Mouse (Mus musculus) CD8-positive naive resting alpha-beta T cell, adult 57 days (primary cell): Measurements from ENCODE around the gene Espl1. TPM values are rescaled to one million over a fixed set of nuclear protein-coding genes. Genes with fewer than 3 reads are reported as not detected.

ENCODE experiments used
- total RNA-seq: library from RNA; stranded (reverse); gene quantifications from one replicate; pipeline ENCODE4 v1.2.4, GENCODE M21; 2023

Gene Espl1
- total RNA-seq, result 2.3 TPM

DNA sequence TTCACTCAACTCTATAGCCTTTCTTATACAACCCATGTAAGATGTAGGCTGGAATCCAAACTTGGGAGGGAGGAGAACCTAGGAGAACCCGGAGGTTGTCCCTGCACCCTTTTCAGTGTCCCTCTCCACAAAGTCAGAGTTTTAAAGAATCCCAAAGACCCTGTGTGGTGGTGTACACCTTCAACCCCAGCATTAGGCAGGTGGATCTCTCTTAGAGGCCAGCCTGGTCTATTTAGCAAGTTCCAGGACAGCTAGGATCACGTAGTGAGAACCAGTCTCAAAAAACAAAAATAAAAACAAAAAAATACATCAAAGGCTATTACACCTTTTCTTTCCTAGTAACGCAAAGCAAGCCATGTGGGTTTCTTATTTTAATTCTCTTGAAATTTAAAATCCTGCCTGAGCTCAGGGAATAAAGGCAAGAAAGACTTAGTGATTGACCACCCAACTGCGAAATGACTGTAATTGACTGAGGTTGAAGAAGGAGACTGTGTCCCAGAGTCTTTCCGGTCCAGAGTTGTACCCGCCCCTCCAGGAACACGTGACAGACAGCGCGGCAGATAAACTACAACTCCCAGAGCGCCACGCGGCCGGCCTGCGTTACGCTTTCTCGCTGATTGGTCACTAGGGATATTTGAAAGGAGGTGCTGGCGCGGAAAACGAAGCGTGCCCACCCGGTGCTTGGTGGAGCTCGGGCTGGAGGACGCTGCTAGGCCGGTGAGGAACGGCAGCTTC, at the start of gene Espl1:
TSS of gene Espl1 (plus strand) at position 634 of the 735 bp plus-strand sequence.

DNA sequence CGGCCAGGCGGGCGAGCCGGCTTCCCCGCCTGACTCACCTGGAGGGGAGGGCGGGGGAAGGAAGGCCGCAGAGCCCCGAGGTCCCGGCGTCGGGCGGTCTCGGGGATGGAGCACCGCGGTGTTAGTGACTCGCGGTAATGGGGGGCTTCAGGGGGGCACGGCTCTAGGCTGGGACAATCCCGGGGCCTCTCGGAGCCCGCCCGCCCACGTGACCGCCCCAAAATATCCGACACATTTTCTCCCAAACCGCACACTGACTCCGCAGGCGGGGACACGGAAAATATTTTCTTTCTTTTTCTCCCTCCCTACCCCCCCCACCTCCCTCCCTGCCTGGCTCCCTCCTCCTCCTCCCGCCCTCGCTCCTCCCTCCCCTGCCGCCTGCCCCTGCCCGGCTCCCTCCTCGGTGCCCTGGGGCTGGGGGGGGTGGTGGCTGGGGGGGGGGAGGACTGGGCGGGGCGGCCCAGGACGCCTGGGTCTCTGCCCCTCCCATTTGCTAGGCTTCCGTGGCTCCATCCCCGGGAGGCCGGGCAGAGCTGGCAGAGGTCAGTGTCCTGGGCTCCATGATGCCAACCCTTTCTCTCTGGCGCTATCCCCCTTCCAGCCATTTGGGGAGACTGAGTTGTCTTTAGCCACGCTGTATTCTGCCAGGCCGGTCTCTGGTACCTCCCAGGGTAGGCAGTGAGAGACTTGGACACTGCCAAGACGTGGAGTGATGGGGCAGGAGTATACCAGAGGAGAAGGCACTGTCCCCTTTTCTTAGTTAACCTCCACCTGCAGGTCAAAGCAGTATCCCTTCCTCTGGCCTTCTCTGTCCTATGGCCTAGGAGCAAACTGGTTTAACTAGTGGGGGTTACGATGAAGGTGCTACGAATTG, 38.6 kb upstream of the Espl1 start, which contains the start of gene Rarg:
TSS of gene Rarg (minus strand) at position 316 of the 874 bp plus-strand sequence.

DNA sequence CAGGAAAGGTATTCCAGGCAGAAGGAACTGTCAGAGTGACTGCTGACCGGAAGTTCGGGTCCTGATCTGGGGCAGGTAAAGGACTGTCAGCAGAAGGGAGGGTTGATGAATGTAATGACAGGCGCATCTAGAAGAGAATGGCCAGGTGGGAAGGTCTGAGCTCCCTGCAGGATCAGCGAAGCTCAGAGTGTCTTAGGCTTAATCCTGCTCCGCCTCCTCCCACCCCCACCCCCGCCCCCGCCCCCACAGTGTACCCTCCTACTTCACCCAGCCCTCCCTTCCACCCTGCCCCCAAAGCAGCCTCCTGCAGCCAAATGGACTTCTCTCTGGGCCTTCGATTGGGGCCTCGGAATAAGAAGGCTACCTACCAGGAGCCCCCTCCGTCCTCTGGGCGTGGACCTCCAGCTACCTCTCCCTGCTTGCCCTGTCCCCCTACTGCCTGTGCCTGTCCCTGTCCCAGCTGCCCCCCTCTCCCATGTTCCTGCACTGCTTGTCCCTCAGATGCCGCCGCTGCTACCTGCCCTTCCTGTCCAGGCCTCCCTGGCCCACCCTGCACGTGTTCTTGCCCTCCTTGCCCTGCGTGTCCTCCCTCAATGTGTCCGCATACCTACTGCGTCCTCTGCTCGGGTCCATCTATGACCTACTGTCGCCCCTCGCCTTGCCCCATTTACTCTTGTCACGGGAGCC, 25.6 kb upstream of the Espl1 start, which contains the start of gene Gm9918:
TSS of gene Gm9918 (plus strand) at position 290 of the 687 bp plus-strand sequence.

DNA sequence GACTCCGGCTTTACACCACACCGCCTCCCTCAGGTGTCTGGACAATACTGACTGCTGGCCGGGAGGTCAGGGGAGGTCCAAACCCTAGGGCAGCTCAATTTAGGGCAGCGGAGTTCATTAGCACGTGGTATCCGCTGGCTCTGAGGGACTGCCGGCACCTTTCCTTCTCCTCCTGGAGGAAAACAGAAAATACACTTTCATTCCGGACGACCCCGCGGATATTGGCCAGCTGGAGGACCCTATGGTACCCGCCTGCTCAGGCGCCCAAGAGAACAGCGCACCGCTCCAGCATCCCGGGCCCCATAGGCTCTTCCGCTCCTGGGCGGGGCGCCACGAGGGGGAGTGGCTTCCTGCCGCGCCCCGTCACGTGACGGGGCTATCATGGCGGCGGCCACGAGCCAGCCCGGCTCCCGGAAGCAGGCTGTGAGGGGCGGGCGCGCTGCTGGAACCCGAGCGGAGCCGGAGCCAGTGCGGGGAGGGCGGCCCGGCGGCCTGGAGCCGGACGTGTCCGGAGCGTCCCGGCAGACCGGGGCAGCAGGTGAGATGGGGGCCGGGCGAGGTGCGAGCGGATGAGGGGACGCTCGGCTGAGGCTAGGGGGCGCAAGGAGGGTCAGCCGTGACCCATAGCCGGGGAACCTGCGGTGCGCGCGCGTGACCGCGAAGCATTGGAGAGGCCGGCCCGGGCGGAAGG, 16.8 kb upstream of the Espl1 start, which contains the start of gene Mfsd5:
TSS of gene Mfsd5 (plus strand) at position 363 of the 691 bp plus-strand sequence.

DNA sequence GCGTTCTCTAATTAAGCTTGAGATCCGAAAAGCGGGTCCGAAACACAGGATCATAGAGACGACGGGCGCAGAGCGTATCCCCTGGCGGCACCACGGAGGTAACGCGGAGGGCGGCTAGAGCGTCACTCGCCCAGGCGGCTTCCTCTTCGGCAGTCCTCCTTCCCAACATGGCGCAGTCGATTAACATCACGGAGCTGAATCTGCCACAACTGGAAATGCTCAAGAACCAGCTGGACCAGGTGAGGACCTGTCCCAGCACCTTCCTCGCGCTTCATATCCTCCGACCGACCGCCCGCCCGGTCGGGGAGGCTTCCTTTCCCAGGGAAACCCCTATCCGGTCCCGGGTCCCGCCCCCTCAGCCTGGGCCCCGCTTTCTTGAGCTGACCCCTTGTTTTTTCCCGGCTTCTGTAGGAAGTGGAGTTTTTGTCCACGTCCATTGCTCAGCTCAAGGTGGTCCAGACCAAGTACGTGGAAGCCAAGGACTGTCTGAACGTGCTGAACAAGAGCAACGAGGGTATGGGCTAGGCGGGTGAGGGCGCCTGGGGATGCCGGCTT, 30.0 kb downstream of the Espl1 start, which contains the start of gene Pfdn5:
TSS of gene Pfdn5 (plus strand) at position 95 of the 555 bp plus-strand sequence.

DNA sequence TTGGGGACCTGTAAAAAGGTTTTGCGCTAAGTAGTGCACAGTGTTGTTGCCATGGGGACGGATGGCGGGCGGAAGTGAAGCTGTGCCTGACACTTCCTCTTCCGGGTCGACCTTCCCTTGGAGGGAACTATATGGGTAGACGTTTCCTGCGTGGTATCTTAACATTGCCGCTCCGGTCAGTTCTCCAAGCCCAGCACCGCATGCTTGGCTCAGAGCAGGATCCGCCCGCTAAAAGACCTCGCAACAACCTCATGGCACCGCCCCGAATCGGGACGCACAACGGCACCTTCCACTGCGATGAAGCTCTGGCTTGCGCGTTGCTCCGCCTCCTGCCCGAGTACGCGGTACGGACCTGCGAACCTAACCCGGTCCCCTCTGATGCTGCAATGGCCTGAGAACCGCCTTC, 35.5 kb downstream of the Espl1 start, which contains the start of gene Myg1:
TSS of gene Myg1 (plus strand) at position 100 of the 406 bp plus-strand sequence.

DNA sequence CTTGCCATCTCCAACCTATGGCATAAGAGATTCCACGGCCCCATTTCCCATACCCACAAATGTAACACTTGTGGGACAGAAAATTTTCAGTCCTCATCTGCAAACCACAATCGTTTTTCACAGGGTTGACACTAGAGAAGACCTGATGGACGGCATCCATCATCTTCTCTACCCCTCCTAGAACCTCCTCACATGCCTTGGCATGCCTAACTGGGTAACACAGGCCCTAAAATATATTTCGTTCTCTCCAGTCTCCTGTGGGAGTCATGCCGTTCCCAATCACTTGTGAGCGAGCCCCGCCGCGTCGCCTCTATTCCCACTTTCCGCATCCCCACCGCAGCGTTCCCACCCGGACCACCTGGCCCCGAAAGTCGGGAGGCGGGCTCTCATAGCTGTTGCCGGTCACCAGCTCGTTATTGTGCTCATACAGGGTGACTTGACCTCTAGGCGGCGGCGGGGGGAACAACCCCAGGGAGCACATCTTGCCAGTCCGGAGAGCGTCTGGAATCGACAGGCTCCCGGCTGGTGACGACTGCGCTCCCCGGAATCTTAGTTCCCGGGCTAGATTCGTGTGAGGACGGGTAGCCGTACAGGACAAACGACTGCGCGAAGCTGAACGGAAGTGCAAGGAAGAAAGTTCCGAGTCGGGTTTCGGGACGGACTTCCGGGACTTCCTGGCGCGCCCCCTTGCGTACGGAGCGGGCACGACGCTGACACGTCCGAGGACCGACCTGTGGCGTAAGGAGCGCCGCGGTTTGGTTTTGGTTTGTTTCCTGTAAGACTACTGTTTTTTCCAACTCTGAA, 54.3 kb downstream of the Espl1 start, which contains the start of gene Aaas:
TSS of gene Aaas (minus strand) at position 634 of the 804 bp plus-strand sequence.

DNA sequence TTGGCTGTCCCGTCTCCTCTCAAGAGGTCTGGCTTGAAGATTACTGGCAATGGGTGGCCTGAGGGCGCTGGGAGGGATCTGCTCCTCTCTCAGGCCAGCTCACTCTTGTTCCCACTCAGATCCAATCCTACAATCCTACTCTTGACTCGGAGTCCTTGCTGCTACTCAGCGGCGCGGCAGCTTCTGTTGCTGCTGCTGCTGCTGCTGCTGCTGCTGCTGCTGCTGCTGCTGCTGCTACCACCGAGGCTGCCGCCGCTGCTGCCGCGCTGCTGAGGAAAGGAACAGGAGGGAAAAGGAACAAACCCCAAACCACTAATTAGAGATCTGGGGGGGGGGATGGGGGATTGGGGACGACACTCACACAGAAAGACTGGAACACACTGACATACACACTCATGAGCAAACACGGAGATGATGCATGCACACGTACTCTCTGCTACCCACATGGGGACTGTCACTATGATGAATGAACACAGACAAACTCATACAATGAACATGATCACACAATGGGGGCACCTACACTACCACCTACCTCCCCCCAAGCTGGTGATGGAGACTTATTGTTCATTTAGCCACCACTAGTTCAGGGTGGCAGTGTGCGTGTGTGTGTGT, 70.8 kb downstream of the Espl1 start, which contains the start of gene Sp7:
TSS of gene Sp7 (minus strand) at position 450 of the 612 bp plus-strand sequence.

Other genes starting within 250 kb of the Espl1 start
- gene Eif4b, start 222.5 kb upstream of the Espl1 start, total RNA-seq, result 270 TPM
- 0.73 TPM for gene Tns2, start 195.9 kb upstream of the Espl1 start, total RNA-seq
- 29.8 TPM for gene Spryd3, start 160.0 kb upstream of the Espl1 start, total RNA-seq
- gene Igfbp6, start 151.9 kb upstream of the Espl1 start, total RNA-seq, result not detected
- gene Soat2, start 145.7 kb upstream of the Espl1 start, total RNA-seq, result 0.67 TPM
- 97.8 TPM for gene Zfp740, start 93.0 kb upstream of the Espl1 start, total RNA-seq
- gene Csad, start 91.5 kb upstream of the Espl1 start, total RNA-seq, result 22.1 TPM
- 752 TPM for gene Itgb7, start 64.3 kb upstream of the Espl1 start, total RNA-seq
- 64.3 TPM for gene Rarg, start 38.7 kb upstream of the Espl1 start, total RNA-seq
- gene Gm9918, start 25.7 kb upstream of the Espl1 start, total RNA-seq, result not detected
- gene Mfsd5, start 16.8 kb upstream of the Espl1 start, total RNA-seq, result 27.1 TPM
- gene Pfdn5, start 29.9 kb downstream of the Espl1 start, total RNA-seq, result 504 TPM
- 63.5 TPM for gene Myg1, start 35.4 kb downstream of the Espl1 start, total RNA-seq
- gene Aaas, start 54.5 kb downstream of the Espl1 start, total RNA-seq, result 59.4 TPM
- gene Sp7, start 70.9 kb downstream of the Espl1 start, total RNA-seq, result not detected
- gene Sp1, start 109.9 kb downstream of the Espl1 start, total RNA-seq, result 147 TPM
- 0.34 TPM for gene Amhr2, start 149.1 kb downstream of the Espl1 start, total RNA-seq
- gene Prr13, start 162.8 kb downstream of the Espl1 start, total RNA-seq, result 36.6 TPM
- 793 TPM for gene Pcbp2, start 174.3 kb downstream of the Espl1 start, total RNA-seq
- 32.0 TPM for gene Gm10337, start 207.5 kb downstream of the Espl1 start, total RNA-seq
- 5.2 TPM for gene Map3k12, start 220.8 kb downstream of the Espl1 start, total RNA-seq
- 54.4 TPM for gene Tarbp2, start 221.9 kb downstream of the Espl1 start, total RNA-seq
- 16.7 TPM for gene Npff, start 228.7 kb downstream of the Espl1 start, total RNA-seq